Mouse (Mus musculus) C2C12 (cell line): ENCODE measurements around the gene Scp2.

Experiments used
- CTCF ChIP-seq: IDR thresholded peaks from one replicate; pipeline ENCODE4 v1.5.1; 2011; ENCODE audit not compliant: control insufficient read depth, insufficient read depth, insufficient read length
- MAX ChIP-seq: IDR thresholded peaks from one replicate; pipeline ENCODE4 v1.6.1; 2011; ENCODE audit warnings: mild to moderate bottlenecking, control low read depth
- USF1 ChIP-seq: IDR thresholded peaks from one replicate; pipeline ENCODE4 v1.6.1; 2011; ENCODE audit warnings: low read depth, mild to moderate bottlenecking, control low read depth, moderate library complexity

DNA sequence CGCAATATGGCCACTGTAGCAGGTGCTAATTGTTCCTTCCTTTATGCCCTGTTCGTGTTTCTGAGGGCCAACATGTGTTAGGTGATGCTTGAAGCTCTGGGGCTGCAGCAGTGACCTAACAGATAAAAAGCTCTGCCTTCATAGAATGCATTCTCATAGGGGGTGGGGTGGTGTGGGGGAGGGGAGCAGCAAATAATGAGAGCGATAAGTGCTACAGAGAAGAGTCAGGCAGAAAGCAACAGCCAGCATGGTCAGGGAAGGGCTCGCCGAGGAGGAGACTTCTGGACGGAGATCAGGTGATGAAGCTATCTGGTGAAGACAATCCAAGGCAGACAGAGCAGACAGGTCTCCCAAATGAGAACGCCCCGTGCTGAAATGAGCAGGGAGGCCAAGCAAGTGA, 92.1 kb downstream of the Scp2 start:
- TF ChIP-seq CTCF (no peak), USF1 (no peak), MAX (no peak)
